Mouse (Mus musculus) activated CD4-positive, CD25-positive, alpha-beta regulatory T cell, adult 4 months (primary cell): ENCODE measurements around the gene Ccdc134. TPM values are rescaled to one million over a fixed set of nuclear protein-coding genes. Genes with fewer than 3 reads are reported as not detected.
A peak's percentile ranks its signal among the peaks of the same experiment; 100 is the strongest.

Experiments
- ATAC-seq: one replicate; pipeline ENCODE4 v1.8.0; 2017
- polyA plus RNA-seq, 2 experiments: library from polyadenylated mRNA; unstranded; fragments of 100-300 nt; shearing (Covaris generic); gene quantifications; one replicate each; pipeline ENCODE4 v1.2.1; 2017

Ccdc134 gene
- polyA plus RNA-seq, 2 experiments from 2014 or later: 23.4 to 28.1 TPM

- ATAC-seq: no peak
Measured at GRCm38 (mm10) chr15:82150042-82150441, 22.3 kb downstream of the Ccdc134 start.

- ATAC-seq: no peak
Measured at GRCm38 (mm10) chr15:82151176-82151575, 23.5 kb downstream of the Ccdc134 start.

GRCm38 (mm10) chr15:82152022-82152421 lies 24.3 kb downstream of the Ccdc134 start:
- ATAC-seq: no peak

- no peak for ATAC-seq
Measured at GRCm38 (mm10) chr15:82152435-82152834, 24.7 kb downstream of the Ccdc134 start.

- ATAC-seq: no peak
Measured at GRCm38 (mm10) chr15:82156298-82156697, 28.6 kb downstream of the Ccdc134 start.

GRCm38 (mm10) chr15:82156902-82157301 lies 29.2 kb downstream of the Ccdc134 start:
- ATAC-seq: no peak

GRCm38 (mm10) chr15:82158243-82159035 lies 30.7 kb downstream of the Ccdc134 start:
- no peak for ATAC-seq

- no peak for ATAC-seq
Measured at GRCm38 (mm10) chr15:82159471-82159870, 31.7 kb downstream of the Ccdc134 start.

- no peak for ATAC-seq
Measured at GRCm38 (mm10) chr15:82160731-82161640, 33.3 kb downstream of the Ccdc134 start.

GRCm38 (mm10) chr15:82161965-82162600 lies 34.4 kb downstream of the Ccdc134 start:
- ATAC-seq: no peak

- no peak for ATAC-seq
Measured at GRCm38 (mm10) chr15:82163356-82164060, 35.8 kb downstream of the Ccdc134 start.

- ATAC-seq: no peak
Measured at GRCm38 (mm10) chr15:82164061-82164399, 36.3 kb downstream of the Ccdc134 start.

- no peak for ATAC-seq
Measured at GRCm38 (mm10) chr15:82164496-82164895, 36.8 kb downstream of the Ccdc134 start.

- ATAC-seq: peak; percentile 27
Measured at GRCm38 (mm10) chr15:82165332-82166239, 37.9 kb downstream of the Ccdc134 start.

GRCm38 (mm10) chr15:82166240-82167100 lies 38.7 kb downstream of the Ccdc134 start:
- peak; percentile 68 for ATAC-seq

GRCm38 (mm10) chr15:82167201-82168168 lies 39.8 kb downstream of the Ccdc134 start:
- ATAC-seq: no peak

GRCm38 (mm10) chr15:82169671-82170070 lies 41.9 kb downstream of the Ccdc134 start:
- no peak for ATAC-seq

GRCm38 (mm10) chr15:82170437-82171377 lies 43.0 kb downstream of the Ccdc134 start:
- ATAC-seq: no peak
